Mouse (Mus musculus): ENCODE data around the gene Mat2b.

Mat2b gene

DNA sequence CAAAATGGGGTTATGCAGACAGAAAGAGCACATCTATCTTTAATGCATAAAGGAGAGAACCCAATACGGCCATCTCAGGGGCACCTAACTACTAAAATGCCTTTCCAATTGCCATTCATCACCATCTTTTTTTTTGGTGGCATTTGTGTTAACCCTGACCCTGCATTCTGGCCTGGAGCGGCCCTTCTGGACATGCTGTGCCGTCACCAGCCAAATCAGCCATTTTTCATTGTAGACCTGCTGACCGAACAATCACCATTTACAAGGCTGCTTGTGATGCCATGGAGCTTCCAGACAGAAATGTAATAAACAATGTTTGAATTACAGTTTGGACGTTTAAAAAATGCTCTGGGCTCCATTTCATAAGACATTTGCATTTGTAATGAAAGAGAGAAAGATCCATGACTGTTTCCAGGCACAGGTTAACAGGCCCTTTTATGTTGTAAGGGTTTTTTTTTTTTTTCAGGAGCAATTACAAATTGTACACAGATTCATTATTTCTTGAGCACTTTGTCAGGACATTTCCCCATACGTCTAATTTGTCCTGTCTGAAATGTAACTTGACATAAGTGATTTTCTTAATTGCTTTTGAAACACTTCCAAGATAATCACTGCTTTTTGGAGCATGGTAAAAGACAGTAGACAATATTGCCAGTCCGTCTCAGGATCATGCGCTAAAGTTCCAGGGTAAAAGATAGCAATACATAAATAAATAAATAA lies 45.1 kb downstream of the Mat2b start:
- no peak for DNase-seq (ENCODE audit: low spot score)

DNA sequence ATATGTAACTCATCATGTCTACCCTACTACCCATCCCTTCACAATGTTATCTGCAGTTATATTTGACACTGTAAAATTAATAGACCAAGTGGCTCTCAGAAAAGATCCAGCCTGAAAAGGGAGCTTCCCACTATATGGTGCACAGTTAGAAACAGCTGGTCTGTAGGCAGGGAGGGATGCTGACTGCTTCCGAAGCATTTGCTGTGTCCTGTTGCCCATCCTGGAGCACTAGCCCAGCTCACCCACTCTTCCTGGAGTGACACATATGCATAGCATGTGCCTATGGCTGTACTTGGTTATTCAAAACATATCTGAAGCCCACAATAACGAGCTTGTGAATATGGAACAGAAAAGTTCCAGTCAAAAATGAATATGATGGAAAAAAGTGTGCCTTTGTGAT lies 47.8 kb downstream of the Mat2b start:
- no peak for DNase-seq (ENCODE audit: low spot score)
